Mouse (Mus musculus): ENCODE results near the gene Vsx1. TPM values are rescaled to one million over a fixed set of nuclear protein-coding genes. Genes with fewer than 3 reads are reported as not detected.

Vsx1 gene
- polyA plus RNA-seq, 1 experiment from 2014 or later, result not detected

GRCm38 (mm10) chr2:150654814-150655213 lies 34.3 kb downstream of the Vsx1 start:
- H3K36me3 ChIP-seq, result no peaks in the 10 kb centered on the region
- no peak overlapping the region for H3K27ac ChIP-seq
- H3K9me3 ChIP-seq, result no peaks in the 10 kb centered on the region
- no peak overlapping the region for H3K4me3 ChIP-seq
- no peaks in the 10 kb centered on the region for H3K27me3 ChIP-seq
- no peak overlapping the region for H3K9ac ChIP-seq
- H3K4me1 ChIP-seq, result no peaks in the 10 kb centered on the region
- WGBS, result 78% methylated on average over 2 of the region's 2 CpGs
- no peak overlapping the region for H3K4me2 ChIP-seq
- ATAC-seq (ENCODE audit: insufficient number of reproducible peaks, insufficient read depth, low FRiP score, low TSS enrichment, low read depth), result no peak

- Histone ChIP-seq H3K4me2 (no peak overlapping the region), H3K27me3 (no peaks in the 10 kb centered on the region), H3K4me1 (no peaks in the 10 kb centered on the region), H3K9me3 (no peaks in the 10 kb centered on the region), H3K4me3 (no peak overlapping the region), H3K9ac (no peak overlapping the region), H3K36me3 (no peaks in the 10 kb centered on the region), H3K27ac (no peak overlapping the region)
- 59% methylated on average over 9 of the region's 9 CpGs for WGBS
- ATAC-seq (ENCODE audit: insufficient number of reproducible peaks, insufficient read depth, low FRiP score, low TSS enrichment, low read depth), result no peak
These were observed 37.8 kb downstream of the Vsx1 start for GRCm38 (mm10) chr2:150651366-150651765.

GRCm38 (mm10) chr2:150650511-150651074 lies 38.6 kb downstream of the Vsx1 start:
- H3K27ac ChIP-seq, result no peak overlapping the region
- no peaks in the 10 kb centered on the region for H3K27me3 ChIP-seq
- 11% methylated on average over 7 of the region's 7 CpGs for WGBS

GRCm38 (mm10) chr2:150648300-150648895 lies 40.8 kb downstream of the Vsx1 start:
- no peak overlapping the region for H3K9ac ChIP-seq
- 56% methylated on average over 13 of the region's 13 CpGs for WGBS
- no peaks in the 10 kb centered on the region; the same call in 1 of the 2 replicates for H3K9me3 ChIP-seq
- no peaks in the 10 kb centered on the region for H3K36me3 ChIP-seq
- H3K27me3 ChIP-seq, result no peaks in the 10 kb centered on the region
- no peaks in the 10 kb centered on the region for H3K4me1 ChIP-seq
- H3K4me3 ChIP-seq, result no peak overlapping the region
- ATAC-seq (ENCODE audit: insufficient number of reproducible peaks, insufficient read depth, low FRiP score, low TSS enrichment, low read depth), result no peak
- no peak overlapping the region for H3K27ac ChIP-seq
- H3K4me2 ChIP-seq, result no peak overlapping the region

More at GRCm38 (mm10) chr2:150650511-150651074, 38.6 kb downstream of the Vsx1 start:
- no peak for ATAC-seq (ENCODE audit: insufficient number of reproducible peaks, insufficient read depth, low FRiP score, low TSS enrichment, low read depth)
- H3K9ac ChIP-seq, result no peak overlapping the region
- H3K4me3 ChIP-seq, result no peak overlapping the region
- H3K36me3 ChIP-seq, result no peaks in the 10 kb centered on the region
- H3K4me2 ChIP-seq, result no peak overlapping the region
- H3K4me1 ChIP-seq, result no peaks in the 10 kb centered on the region
- H3K9me3 ChIP-seq, result no peaks in the 10 kb centered on the region

- no peak overlapping the region for H3K27ac ChIP-seq
- 67% methylated on average over 14 of the region's 14 CpGs for WGBS
- no peaks in the 10 kb centered on the region for H3K27me3 ChIP-seq
- H3K4me3 ChIP-seq, result no peak overlapping the region
- H3K36me3 ChIP-seq, result no peaks in the 10 kb centered on the region
- H3K9ac ChIP-seq, result no peak overlapping the region
- no peak for ATAC-seq (ENCODE audit: insufficient number of reproducible peaks, insufficient read depth, low FRiP score, low TSS enrichment, low read depth)
- H3K9me3 ChIP-seq, result no peaks in the 10 kb centered on the region; the same call in 1 of the 2 replicates
- no peaks in the 10 kb centered on the region for H3K4me1 ChIP-seq
- H3K4me2 ChIP-seq, result no peak overlapping the region
These were observed 41.4 kb downstream of the Vsx1 start for GRCm38 (mm10) chr2:150647681-150648299.

- H3K27me3 ChIP-seq, result no peaks in the 10 kb centered on the region
- H3K36me3 ChIP-seq, result no peaks in the 10 kb centered on the region
- H3K9ac ChIP-seq, result no peak overlapping the region
- H3K4me2 ChIP-seq, result no peak overlapping the region
- no peaks in the 10 kb centered on the region for H3K4me1 ChIP-seq
- H3K4me3 ChIP-seq, result no peak overlapping the region
- WGBS, result 90% methylated on average over 8 of the region's 8 CpGs
- H3K9me3 ChIP-seq, result no peaks in the 10 kb centered on the region; the same call in 1 of the 2 replicates
- no peak overlapping the region for H3K27ac ChIP-seq
- ATAC-seq (ENCODE audit: insufficient number of reproducible peaks, insufficient read depth, low FRiP score, low TSS enrichment, low read depth), result no peak
These were observed 42.6 kb downstream of the Vsx1 start for GRCm38 (mm10) chr2:150646411-150647121.

- Histone ChIP-seq H3K27me3 (no peaks in the 10 kb centered on the region), H3K36me3 (no peaks in the 10 kb centered on the region), H3K4me3 (no peak overlapping the region), H3K9ac (no peak overlapping the region), H3K9me3 (no peaks in the 10 kb centered on the region; the same call in 1 of the 2 replicates), H3K4me1 (no peaks in the 10 kb centered on the region), H3K27ac (no peak overlapping the region), H3K4me2 (no peak overlapping the region)
- 90% methylated on average over 4 of the region's 4 CpGs for WGBS
- ATAC-seq (ENCODE audit: insufficient number of reproducible peaks, insufficient read depth, low FRiP score, low TSS enrichment, low read depth), result no peak
These were observed 43.9 kb downstream of the Vsx1 start for GRCm38 (mm10) chr2:150645225-150645624.

- peak overlapping the region; percentile 75 for H3K27ac ChIP-seq
- no peaks in the 10 kb centered on the region for H3K27me3 ChIP-seq
- no peak overlapping the region for H3K4me3 ChIP-seq
- H3K9me3 ChIP-seq, result no peaks in the 10 kb centered on the region; the same call in 1 of the 2 replicates
- no peak overlapping the region for H3K9ac ChIP-seq
- no peaks in the 10 kb centered on the region for H3K4me1 ChIP-seq
- peak; percentile 71 for ATAC-seq (ENCODE audit: insufficient number of reproducible peaks, insufficient read depth, low FRiP score, low TSS enrichment, low read depth)
- no peak overlapping the region for H3K4me2 ChIP-seq
- no peaks in the 10 kb centered on the region for H3K36me3 ChIP-seq
- WGBS, result 30% methylated on average over 8 of the region's 8 CpGs
These were observed 45.3 kb downstream of the Vsx1 start for GRCm38 (mm10) chr2:150643726-150644415.

GRCm38 (mm10) chr2:150643166-150643565 lies 46.0 kb downstream of the Vsx1 start:
- Histone ChIP-seq H3K36me3 (no peaks in the 10 kb centered on the region), H3K4me3 (no peak overlapping the region), H3K27me3 (no peaks in the 10 kb centered on the region), H3K4me2 (no peak overlapping the region), H3K27ac (no peak overlapping the region), H3K4me1 (no peaks in the 10 kb centered on the region), H3K9ac (no peak overlapping the region), H3K9me3 (no peaks in the 10 kb centered on the region; the same call in 1 of the 2 replicates)
- 88% methylated on average over 1 of the region's 1 CpGs for WGBS
- ATAC-seq (ENCODE audit: insufficient number of reproducible peaks, insufficient read depth, low FRiP score, low TSS enrichment, low read depth), result no peak

- H3K9me3 ChIP-seq, result no peaks in the 10 kb centered on the region
- H3K9ac ChIP-seq, result no peak overlapping the region
- no peaks in the 10 kb centered on the region for H3K4me1 ChIP-seq
- WGBS, result 41% methylated on average over 2 of the region's 2 CpGs
- no peak overlapping the region for H3K4me2 ChIP-seq
- H3K4me3 ChIP-seq, result no peak overlapping the region
- H3K36me3 ChIP-seq, result no peaks in the 10 kb centered on the region
- ATAC-seq (ENCODE audit: insufficient number of reproducible peaks, insufficient read depth, low FRiP score, low TSS enrichment, low read depth), result no peak
- H3K27me3 ChIP-seq, result no peaks in the 10 kb centered on the region
- no peak overlapping the region for H3K27ac ChIP-seq
These were observed 50.8 kb downstream of the Vsx1 start for GRCm38 (mm10) chr2:150638370-150638733.

GRCm38 (mm10) chr2:150637702-150638369 lies 51.3 kb downstream of the Vsx1 start:
- Histone ChIP-seq H3K9ac (no peak overlapping the region), H3K36me3 (no peaks in the 10 kb centered on the region), H3K9me3 (no peaks in the 10 kb centered on the region), H3K4me2 (no peak overlapping the region), H3K27me3 (no peaks in the 10 kb centered on the region), H3K4me1 (no peaks in the 10 kb centered on the region), H3K4me3 (no peak overlapping the region), H3K27ac (no peak overlapping the region)
- ATAC-seq (ENCODE audit: insufficient number of reproducible peaks, insufficient read depth, low FRiP score, low TSS enrichment, low read depth), result no peak
- 58% methylated on average over 6 of the region's 6 CpGs for WGBS
